Mouse (Mus musculus) cerebellum, postnatal 14 days (tissue): ENCODE results near the gene Nf1.
A peak's percentile ranks its signal among the peaks of the same experiment; 100 is the strongest.
"Not testable (repeated sequence)": the region's sequence is repeated elsewhere in the genome, so short reads cannot be mapped to it uniquely, and the experiment has no call there.

Source experiments
- DNase-seq, 2 experiments: peaks; one replicate each; pipeline ENCODE4 v3.0.0; 2021; ENCODE audit warnings: mixed read lengths in 2 of 2

The Nf1 gene

DNA sequence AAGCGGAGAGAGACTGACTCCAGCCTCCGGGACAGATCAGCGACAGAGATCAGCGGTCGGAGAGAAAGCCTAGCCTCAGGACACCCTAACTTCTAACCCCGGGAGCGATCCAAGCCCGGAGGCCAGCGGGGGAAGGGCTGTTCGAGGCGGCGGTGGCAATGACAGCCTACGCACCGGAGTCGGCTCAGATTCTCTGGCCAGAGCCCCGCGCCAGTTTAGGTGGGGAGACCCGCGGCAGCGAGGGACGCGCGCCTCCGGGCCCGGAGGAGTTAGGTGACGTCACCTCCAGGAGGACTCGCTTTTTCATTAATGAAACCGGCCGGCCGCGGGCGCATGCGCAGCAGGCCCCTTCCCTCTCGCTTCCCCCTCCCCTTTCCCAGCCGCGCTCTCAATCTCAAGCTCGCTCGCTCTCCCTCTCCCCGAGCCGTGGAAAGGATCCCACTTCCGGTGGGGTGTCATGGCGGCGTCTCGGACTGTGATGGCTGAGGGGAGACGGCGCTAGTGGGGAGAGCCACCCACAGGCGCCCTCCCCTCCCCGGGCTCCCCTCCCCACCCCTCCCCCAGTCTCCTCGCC is at the start of gene Nf1:
Gene Nf1, plus strand, starts transcription at position 460 of the 574 bp plus-strand sequence.
- DNase-seq = peak; percentile 98 to 99

DNA sequence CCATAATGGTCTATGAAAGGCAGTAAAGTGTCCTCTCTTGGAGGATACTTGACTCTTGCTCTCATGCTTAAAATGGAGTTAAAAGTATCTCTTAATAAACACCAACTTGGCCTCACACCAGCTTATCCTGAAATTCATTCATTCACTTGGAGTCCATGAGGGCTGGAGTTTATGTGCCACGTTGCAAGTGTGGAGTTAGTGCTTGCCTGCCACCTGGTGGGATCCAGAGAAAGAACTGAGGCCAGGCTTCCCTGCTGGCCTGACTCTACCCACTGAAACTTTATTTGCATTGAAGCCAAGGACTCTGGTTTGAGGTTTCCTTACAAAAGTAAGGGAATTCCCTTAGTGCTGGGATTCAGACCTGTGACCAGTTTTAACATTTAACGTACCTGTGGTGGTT is 49.0 kb upstream of the Nf1 start:
- no peak for DNase-seq

DNA sequence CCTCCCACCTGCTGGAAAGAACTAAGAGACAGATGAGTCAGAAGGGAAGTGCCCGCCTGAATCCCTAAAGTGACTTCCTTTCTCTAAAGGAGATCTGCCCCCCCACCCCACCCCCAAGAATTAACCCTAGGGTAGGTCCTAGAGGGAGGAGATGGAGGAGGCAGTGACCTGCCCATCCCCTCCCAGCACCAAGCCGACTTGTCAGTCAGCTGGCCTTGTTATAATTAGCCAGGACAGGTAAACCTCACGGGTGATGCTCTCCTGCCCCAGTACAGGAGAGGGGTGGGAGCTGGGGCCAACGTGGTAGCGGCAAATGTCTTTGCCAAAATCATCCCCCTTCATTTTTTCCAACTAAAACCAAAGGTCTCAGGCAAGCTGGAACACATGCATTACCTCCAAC is 47.8 kb upstream of the Nf1 start:
- no peak for DNase-seq

DNA sequence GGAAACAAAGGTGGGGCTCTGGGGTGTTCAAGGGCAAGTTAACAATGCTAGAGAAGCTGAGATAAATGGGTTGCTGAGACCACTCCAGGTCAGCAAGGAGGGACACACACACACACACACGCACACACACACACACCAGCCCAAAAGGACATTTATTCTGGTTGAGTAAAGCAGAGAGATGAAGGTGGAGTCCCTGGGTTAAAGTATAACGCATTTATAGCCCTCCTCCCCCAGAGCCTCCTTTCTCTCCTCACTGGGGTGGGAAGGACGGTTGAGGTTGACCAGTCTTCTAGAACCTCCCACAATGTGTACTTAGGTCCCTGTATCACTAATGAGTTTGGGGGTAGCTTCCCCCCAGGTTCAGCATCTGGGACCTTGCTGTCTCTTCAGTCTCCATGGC is 47.4 kb upstream of the Nf1 start:
- no peak for DNase-seq

GRCm38 (mm10) chr11:79293025-79293424 is 46.5 kb upstream of the Nf1 start:
- DNase-seq = no peak

- no peak for DNase-seq
These were observed 45.5 kb upstream of the Nf1 start for GRCm38 (mm10) chr11:79293971-79294370.

GRCm38 (mm10) chr11:79296167-79296566 is 43.3 kb upstream of the Nf1 start:
- DNase-seq = peak; percentile 73 to 81

GRCm38 (mm10) chr11:79296856-79297491 is 42.5 kb upstream of the Nf1 start, which contains the start of gene Gm9964:
Gm9964 (minus strand) TSS chr11:79296906.
- DNase-seq = no peak

DNA sequence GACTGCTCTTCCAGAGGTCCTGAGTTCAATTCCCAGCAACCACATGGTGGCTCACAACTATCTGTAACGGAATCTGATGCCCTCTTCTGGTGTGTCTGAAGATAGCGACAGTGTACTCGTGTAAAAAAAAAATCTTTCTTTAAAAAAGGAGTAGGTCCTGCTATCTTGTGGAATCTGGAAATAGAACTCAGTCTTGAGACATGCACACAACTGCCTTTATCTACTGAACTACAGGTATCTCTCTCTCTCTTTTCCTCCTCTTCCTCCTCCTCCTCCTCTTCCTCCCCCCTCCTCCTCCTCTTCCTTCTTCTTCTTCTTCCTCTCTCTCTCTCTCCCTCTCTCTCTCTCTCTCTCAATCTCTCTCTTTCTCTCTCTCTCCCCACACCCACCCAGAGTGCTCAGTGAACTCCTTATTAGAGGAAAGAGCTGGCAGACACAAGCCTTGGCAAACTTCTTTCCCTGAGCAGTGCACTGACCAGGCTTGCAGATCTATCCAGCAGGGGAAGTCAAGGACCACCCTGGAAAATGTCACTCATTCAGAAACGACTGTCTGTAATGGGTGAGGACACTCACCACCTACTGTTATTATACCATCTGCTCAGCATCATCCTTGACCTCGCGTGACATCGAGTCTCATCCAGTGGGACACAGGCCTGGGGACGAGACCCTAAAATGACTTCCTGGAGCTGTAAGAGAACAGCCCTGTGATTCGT is 39.6 kb upstream of the Nf1 start:
- no peak for DNase-seq

DNA sequence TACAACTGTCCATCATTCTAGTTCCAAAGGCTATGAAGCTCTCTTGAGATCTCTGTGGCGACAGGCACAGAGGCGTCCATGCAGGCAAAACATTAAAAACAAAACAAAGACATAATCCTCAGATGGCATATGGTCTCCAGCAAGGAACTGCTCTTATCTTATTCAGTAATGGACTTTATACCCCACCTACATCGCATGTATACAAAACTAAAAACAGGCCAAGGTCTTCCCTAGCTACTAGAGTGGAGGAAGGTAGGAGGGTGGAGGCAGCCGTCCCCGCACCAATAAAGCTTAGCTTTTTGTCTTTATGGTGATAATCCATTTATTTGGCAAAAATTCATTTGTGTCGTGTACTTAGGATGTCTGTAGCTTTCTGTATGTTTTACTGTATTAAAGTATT is 36.4 kb upstream of the Nf1 start:
- DNase-seq = no peak

DNA sequence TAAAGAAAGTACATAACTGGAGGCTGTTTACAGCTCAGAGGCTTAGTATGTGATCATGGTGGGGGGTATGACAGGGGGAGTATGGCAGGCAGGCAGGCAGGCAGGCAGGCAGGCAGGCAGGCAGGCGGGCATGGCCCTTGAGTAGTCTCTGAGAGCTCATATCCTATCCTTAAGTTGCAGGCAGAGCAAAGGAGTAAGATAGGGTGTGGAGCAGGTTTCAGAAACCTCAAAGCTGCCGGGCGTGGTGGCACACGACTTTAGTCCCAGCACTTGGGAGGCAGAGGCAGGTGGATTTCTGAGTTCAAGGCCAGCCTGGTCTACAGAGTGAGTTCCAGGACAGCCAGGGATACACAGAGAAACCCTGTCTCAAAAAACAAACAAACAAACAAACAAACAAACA is 35.2 kb upstream of the Nf1 start:
- not testable (repeated sequence) for DNase-seq

DNA sequence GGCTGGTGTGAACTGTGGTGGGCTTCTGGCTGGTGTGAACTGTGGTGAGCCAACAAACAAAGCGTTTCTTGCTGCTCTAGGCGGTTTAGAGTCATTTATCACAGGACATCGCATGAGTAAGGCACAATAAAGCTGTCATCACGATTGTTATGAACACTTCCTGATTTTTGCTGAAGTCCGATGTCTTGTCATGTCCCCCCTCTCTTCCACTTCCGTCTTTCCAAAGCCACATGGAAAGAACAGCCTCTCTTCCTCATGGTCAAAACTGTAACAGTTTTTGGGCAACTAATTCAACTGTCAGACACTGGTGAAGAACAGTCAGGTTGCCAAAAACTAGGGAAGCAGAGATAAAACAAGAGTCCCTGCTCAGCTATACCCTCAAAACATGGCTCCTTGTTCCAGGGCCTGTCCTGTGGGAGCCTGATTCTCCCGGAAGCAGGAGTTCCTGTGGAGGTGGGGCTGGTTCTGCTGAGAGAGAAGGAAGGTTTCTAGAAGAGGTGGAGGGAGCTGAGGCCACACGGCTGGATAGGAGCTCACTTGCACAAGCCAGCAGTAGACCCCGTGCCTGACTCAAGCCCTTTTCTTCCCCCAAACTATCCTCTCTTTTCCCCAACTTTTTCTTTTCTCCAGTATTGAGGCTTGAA is 33.7 kb upstream of the Nf1 start:
- DNase-seq = no peak

DNA sequence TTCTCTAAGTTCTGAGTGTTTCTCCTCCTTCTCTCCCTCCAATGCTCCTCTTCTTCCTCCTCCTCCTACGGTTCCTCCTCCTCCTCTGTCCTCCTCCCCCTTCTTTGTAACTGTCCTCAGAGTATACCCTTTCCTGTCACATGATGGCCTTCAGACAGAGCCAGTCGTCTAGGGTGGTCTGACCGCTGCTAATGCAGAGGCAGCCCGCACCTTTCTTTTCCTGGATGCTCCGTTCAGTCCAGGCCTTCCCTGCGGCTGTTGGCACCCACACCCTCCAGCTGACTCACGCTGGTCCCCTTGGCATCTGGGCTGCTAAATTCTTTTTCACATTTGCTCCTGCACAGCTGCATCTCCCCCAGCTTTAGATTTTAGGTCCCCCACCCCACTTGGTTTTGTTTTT is 33.0 kb upstream of the Nf1 start:
- no peak for DNase-seq

GRCm38 (mm10) chr11:79306996-79307395 is 32.5 kb upstream of the Nf1 start:
- no peak for DNase-seq

DNA sequence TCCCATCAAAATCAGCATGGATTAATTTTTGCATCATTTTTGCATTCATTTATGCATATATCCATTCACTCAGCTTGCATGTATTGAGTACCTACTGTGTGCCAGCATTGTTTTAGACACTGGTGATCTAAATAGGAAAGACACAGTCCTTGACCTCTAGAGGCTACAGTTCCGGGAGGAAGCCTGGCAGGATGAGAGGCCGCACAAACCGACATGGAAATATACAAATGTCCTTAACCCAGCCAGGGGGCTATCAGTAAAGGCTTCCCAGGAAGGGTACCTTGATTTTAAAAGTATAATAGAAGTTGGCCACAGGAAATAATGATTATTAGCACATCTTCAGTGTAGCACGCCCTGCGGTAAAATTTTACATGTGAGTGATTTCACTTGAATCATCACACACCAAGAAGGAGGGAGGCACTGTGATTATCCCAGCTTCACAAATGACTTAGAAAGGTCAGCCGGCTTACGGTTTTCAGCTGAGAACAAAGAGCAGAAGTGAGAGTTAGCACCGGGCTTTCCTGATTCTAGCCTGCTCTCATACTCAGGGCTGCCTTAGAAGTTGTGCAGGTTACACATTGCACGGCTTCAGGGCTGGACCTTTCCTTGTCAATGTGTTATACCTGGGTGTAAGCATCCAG is 31.8 kb upstream of the Nf1 start:
- no peak for DNase-seq

DNA sequence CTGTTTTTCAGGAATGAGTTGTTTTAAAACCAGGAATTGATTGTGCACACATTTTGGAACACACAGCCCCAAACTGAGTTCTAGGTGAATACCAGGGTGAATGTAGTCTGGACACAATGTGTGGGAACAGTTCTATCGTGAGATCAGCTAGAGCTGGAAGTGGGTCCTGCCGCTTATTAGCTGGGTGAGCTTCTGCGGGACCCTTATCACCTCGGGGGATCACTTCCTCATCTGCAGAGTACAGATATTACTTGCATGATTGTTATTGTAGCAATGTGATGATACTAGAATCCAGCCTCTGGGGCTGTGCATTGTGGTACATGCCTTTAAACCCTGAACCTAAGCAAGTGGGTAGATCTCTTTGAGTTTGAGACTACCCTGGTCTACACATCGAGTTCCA is 29.0 kb upstream of the Nf1 start:
- DNase-seq = no peak

DNA sequence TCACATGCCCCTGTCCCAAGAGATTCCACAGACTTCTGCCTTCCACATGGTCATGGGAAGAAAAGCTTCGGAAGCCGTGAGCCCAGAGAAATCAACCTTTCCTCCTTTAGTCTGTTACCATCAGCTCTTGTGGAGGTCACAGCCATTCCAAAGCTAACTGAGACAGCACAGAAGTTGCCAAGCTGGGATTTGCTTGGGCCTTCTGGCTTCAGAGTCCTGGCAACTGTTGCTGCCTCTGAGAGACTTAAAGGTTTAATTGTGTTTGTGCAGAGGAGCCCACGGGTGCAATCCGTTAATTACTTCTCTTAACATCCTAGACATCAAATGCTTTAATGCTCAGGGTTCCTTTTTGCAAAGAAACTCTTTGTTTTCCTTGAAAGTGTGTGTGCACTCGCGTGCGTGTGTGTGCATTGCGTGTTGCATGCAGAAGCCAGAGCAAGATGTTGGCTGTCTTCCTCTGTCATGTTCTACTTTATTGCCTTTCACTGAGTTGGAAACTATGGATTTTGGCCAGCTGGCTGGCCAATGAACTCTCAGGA is 22.6 kb upstream of the Nf1 start:
- no peak for DNase-seq

DNA sequence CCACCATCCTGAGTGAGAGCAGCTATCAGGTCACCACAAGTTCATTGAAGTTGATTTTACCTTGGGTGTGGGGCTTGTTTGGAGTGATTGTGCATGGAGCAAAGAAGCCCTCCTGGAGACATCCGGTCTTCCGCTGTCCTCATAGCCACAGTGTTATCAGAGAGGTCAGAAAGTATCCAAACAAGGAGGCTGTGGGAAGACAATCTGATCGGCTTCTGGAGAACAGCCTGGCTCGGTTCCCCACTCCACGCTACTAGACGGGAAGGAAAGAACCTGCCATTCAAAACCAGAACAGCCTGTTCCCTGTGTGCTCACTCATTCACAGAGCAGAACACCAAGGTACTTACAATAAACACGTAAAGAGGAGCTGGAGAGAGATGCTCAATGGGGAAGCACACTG is 19.7 kb upstream of the Nf1 start:
- DNase-seq = no peak

DNA sequence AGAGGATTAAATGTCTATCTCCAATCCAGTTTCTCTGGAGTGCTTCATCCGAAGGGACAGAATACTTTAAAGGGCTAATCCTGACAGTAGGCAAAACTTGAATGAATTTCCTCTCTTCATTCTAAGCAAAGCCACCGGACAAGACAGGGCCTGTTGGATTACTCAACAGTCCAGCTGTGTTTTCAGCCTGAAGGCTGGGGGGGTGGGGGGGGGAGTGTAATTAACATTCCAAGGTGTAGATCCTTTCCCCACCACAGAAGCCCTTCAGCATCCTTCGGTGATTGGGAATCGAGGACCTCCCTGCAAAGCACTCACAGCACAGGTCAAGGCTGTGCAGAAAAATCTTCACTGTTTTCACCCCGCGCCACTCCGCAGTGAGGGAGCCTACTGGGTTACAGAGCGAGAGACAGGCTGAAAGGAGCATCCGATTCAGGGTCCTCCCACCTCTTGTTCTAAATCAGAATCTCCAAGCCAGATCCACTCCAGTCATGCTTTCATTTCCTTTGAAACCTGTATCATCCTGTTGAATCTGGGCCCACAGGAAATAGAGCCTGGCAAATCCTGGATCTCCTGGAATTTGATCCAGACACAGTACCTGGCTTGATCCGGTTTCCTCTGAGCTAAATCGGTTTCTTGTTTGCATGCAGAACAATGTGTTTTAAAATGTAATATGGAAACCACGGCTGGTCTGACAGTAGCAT is 15.4 kb upstream of the Nf1 start:
- no peak for DNase-seq

DNA sequence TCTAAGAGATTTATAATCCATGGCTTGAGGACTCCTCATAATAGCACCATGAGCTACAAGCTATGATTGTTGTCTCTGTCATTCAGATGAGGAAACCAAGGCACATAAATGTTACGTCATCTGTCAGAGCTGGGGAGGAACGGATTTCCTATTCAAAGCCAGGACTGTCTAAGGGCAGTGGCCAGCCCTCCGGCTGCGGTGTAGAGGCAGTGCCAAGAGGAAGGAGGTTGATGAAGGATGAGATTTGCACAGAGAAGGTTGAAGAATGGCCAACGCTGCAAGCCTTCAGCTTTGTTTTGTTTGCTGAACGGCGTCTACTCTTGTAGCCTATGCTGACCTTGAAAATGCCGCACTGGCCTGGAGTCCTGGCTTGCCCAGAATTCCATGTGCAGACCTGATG is 13.8 kb upstream of the Nf1 start:
- no peak for DNase-seq

GRCm38 (mm10) chr11:79327106-79327505 is 12.4 kb upstream of the Nf1 start:
- DNase-seq = no peak

- DNase-seq = no peak
These were observed 11.4 kb upstream of the Nf1 start for GRCm38 (mm10) chr11:79328060-79328459.
